Mouse (Mus musculus) megakaryocyte, adult 5-6 weeks (primary cell): Measurements from ENCODE around the gene Kcnb1. TPM values are rescaled to one million over a fixed set of nuclear protein-coding genes. Genes with fewer than 3 reads are reported as not detected.

Experiments
- ATAC-seq: 2 replicates; pipeline ENCODE4 v1.8.0; 2016; ENCODE audit warnings: mild to moderate bottlenecking, inconsistent platforms; ENCODE audit not compliant: poor library complexity, severe bottlenecking
- total RNA-seq, 2 experiments: library from RNA; stranded (forward) in 1 of 2; stranded (reverse) in 1 of 2; fragments of 153-499, 151-499 nt in 1 of 2; fragments of 221-1000, 200-1000 nt in 1 of 2; gene quantifications; 2 replicates each; pipeline versions ENCODE4 v1.2.3 to v1.2.4; 2015 to 2017

The Kcnb1 gene
- total RNA-seq, 2 experiments from 2014 or later = 0.07 to 1.6 TPM

DNA sequence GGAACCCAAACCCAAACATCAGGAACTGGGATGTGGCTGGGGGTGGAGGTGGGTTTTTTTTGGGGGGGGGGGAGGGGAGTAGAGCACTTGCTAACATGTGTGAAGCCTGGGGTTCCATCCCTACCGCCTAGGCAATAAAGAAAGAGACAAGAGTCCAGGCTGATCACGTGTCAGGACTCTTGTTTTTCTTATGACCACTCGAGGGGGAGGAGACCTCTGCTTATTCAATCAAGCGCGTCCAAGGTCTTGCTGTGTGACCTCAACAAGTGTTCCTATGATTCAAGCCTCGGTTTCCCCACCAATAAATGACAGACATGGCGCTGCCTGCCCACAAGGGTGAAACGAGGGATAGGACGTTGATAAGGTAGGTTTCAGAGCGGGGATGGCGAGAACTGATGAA lies 103.9 kb downstream of the Kcnb1 start:
- no peak for ATAC-seq

- ATAC-seq = peak; percentile 89
Observed at GRCm38 (mm10) chr2:167081639-167082038, 108.3 kb downstream of the Kcnb1 start.

DNA sequence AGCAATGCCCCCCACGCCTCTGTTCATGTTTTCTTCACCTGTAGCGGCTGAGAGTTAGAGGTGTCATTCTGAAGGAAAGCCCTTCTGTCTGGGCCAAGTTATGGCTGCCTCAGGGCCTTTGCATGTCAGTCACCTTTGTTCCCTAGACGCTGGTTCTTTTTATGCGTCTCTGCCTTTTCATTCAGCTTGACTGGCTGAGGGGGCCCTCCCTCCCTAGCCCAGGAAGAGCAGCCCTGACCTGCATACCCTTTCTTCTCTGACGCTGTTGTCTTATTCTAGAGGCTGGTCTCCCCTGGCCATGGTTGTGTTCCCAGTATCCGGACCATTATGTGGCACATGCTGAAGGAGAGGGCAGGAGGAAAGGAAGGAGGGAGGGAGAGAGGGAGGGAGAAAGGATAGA lies 108.8 kb downstream of the Kcnb1 start:
- no peak; the same call in 1 of the 2 replicates for ATAC-seq

DNA sequence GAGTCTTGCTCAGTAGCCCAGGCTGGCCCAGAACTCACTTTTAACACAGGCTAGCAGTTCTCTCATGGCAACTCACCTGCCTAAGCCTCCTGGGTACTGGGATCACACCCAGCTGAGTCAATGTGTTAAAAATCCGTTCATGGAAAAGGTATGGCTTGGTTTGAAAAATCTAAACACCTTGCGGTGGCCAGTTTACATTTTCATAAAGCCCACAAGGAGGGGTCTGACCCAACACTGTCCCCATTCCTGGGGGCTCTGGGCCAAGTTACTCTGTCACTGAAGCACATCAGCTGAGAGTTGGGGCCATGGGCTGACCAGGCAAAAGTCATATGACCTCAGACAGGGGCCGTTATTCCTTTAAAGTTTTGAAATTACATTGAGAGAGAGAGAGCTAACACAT lies 109.6 kb downstream of the Kcnb1 start:
- no peak for ATAC-seq

DNA sequence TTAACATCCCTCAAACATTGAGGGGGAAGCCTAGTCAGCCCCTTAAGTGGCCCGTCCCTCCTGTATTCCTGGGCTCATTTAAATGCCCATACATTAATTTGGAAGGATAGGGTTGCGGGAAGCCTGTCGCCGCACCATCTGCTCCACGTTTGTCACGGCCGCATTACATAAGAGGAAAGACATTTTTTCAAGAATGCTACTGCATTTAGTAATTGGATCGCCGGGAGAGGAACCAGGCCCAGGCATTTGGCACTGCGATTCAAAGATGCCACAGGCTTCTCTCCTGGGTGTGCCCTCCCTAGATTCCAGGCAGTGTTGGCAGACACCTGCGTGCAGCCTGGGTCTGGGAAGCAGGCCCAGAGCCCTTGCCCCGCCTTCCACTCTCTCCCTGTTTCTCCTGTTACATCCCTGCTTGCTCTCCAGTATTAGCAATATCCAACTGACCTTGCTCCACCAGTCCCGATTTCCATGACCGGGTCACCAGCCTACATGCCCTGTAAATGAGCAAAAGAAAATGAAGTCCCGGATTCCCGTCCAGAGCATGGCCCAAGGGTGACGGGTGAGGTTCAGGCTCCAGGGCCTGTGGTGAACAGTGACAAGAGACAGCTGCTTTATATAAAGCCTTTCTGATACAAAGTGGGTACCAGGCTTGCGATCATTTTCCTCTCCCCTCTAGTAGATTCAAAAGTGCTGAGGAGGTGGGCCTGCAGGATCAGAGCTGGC lies 110.3 kb downstream of the Kcnb1 start:
- ATAC-seq = no peak

GRCm38 (mm10) chr2:167078931-167079495 lies 110.9 kb downstream of the Kcnb1 start:
- ATAC-seq = no peak

- no peak for ATAC-seq
Observed at GRCm38 (mm10) chr2:167078486-167078885, 111.5 kb downstream of the Kcnb1 start.

- ATAC-seq = no peak
Observed at GRCm38 (mm10) chr2:167077199-167077962, 112.6 kb downstream of the Kcnb1 start.

DNA sequence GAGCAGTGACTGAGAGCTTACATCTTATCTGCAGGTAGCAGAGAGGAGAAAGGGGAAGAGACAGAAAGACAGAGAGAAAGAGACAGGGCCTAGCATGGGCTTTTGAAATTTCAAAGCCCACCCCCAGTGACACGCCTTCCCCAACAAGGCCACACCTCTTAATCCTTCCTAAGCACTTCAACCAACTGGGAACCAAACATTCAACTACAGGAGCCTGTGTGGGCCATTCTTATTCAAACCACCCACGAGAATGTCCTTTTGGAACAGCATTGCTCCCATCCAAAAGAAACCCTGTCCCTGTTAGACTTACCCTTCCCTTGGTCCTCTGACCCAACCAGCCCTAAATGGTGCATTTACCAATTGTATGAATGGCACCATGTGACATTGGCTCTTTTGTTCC lies 113.2 kb downstream of the Kcnb1 start:
- ATAC-seq = no peak

- no peak for ATAC-seq
Observed at GRCm38 (mm10) chr2:167076352-167076751, 113.6 kb downstream of the Kcnb1 start.

DNA sequence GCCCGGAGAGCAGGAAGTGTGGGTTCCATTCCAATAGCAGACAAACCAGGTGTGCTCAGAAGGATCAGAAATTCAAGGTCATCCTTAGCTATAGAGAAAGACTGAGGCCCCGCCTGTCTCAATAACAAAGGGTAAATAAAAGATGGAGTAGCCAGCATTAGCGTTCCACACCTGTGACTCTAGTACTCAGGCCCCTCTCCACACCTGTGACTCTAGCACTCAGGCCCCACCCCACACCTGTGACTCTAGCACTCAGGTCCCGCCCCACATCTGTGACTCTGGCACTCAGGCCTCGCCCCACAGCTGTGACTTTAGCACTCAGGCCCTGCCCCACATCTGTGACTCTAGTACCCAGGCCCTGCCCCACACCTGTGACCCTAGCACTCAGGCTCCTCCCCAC lies 115.4 kb downstream of the Kcnb1 start:
- no peak for ATAC-seq

GRCm38 (mm10) chr2:167071641-167072601 lies 118.0 kb downstream of the Kcnb1 start:
- ATAC-seq = peak; percentile 94

DNA sequence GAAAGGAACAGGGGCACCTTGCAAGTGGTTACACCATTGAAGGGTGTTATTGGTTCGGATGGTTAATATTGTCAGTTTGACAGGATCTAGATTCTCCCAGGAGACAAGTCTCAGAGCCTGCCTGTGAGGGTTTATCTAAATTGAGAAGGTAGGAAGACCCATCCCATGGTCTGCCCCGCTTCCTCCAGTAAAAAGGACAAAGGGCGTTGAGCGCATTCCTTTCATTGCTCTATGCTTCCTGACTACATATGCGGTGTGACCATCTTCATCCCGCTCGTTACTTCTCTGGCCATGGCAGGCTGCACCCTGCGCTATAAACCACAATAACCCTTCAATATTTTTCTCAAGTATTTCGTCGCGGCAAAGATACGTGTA lies 118.7 kb downstream of the Kcnb1 start:
- ATAC-seq = no peak

DNA sequence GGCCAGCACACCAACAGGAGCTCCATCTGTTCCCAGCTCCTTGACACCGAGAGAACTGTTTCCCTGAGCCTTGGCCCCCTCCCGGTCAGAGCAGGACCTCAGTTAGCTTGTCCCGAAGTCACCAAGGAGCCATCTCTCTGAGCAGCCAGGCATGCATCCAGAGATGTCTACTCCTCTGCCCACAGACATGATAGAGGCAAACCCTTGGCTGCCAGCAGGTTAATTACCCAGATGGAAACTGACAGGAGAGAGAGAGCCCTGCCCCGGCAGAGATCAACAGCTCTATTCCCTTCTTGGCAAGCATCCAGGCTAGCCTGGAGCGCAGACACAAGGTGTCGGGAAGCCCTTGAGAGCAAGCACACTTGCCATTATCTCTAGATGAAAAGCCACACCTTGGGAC lies 119.6 kb downstream of the Kcnb1 start:
- ATAC-seq = no peak

DNA sequence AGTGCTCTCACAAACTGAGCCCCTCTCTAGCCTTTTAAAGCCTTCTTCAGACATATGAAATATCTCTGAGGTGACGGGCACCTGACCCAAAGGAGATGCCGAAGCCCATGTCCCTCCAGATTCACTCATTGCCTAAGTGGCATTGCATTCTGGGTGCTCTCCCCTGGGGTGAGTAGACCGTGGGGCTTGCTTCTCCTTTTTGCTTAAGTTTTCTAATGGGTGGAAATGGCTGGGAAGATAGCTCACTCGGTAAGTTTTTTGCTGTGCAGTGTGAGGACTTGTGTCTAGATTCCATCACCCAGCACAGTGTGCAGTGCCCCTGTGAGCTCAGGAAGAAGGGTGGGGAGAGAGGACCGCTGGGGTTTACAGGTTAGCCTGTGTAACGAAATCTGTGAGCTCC lies 122.4 kb downstream of the Kcnb1 start:
- ATAC-seq = no peak

- ATAC-seq = no peak
Observed at GRCm38 (mm10) chr2:167066528-167067516, 123.1 kb downstream of the Kcnb1 start.

GRCm38 (mm10) chr2:167066031-167066430 lies 123.9 kb downstream of the Kcnb1 start:
- ATAC-seq = no peak

DNA sequence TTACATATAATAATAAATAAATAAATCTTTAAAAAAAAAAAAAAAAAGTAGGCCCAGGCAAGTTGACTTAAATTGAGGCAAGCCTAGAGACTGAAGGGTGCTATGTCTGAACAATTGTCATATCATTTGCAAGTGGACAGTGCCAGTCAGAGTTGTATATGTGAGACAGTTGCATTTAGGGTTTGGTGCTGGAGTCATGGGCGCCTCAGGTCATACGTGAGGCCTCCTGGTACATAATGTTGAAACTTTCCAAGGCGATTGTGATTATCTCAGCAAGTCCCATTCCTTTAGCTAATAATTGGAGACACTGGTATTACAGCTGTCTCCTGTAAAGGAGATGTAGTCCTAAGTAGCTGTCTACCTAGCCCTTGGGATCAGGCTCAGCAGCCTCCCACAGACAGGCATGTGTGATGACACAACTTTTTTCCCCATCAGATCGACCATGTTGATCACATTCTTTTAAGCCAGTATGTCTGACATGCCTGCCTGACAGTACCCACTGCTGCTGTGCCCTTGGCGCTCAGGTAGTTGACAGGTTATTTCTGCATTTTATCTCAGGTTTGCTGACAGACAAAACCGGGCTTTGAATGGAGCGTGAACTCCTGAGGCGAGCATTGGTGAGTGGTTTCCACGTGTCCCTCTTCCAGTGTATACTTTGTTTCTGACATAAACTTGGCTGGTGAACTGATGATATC lies 125.2 kb downstream of the Kcnb1 start:
- ATAC-seq = no peak

DNA sequence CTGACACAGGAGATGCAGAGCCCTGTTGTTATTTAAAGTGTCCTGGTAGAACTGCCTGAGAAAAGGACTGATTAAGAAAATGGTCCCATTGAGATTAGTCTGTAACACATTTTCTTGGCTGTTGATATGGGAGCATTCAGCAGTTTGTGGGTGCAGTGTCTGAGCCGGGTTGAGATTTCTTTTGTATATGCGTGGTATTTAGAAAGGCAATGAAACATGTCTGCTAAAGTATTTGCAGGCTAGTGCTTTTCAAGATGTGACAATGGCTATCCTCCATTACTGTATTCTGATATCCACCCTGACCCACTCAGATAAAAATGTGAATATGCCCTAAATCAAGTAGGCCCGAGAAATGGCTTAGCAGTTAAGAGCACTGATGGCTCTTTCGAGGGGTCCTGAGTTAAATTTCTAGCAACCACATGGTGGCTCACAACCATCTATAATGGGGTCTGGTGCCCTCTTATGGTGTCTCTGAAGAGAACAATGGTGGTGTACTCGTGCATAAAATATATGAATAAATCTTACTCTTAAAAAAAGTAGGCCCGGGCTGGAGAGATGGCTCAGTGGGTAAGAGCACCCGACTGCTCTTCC lies 126.0 kb downstream of the Kcnb1 start:
- ATAC-seq = no peak
